Mouse (Mus musculus) MEL-GATA-1-ER (cell line): ENCODE measurements around the gene Scrn3.

Experiments
- DNase-seq: peaks from one replicate; pipeline ENCODE4 v3.0.0-alpha.2; 2012; ENCODE audit warnings: low read depth; ENCODE audit errors: extremely low read depth

Gene Scrn3

DNA sequence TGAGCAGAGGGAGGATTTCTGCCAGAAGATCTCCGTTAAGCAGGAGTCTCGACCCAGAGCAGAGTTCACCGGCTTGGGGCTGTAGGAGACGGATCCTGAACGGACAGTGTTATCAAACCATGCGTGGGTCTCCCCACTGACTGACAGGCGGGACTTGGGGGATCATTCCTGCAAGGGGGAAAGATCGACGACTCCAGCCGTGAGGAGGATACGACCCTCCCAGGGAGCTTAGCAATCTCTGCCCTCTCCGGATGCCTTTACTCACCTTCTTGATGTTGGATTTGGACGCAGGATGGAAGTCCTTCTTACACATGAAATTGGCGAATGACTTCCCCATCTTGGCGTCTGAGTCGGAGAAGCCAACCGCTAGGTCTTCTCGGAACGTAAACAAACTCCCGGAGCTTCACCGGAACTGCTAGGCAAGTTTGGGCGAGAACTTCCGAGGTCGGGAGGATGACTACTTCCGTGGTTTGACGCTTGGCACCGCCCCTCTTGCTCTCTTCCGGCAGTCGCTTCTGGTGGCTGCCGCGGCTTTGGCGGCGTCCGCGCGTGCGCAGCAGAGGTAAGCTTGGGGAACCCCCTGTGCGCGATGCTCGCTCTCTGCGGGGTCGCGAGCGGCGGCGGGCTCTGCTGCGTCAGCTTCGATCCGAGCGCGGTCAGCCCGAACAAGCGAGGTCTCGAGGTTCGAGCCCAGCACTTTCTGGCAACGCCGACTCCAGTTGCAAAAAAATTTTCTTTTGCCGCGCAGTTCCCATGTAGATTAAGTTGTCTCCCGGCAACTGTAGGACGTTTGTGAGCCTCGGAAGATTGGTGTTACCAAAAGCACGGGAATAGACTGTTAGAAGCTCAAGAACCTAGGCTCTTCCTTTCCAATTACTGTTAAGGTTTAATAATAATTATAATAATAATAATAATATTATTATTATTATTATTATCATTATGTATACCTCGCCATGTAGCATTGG lies at the start of gene Scrn3, which contains the start of gene Cir1:
Gene Scrn3 (plus strand): TSS at position 450 of the 965 bp plus-strand sequence.
Gene Cir1 (minus strand): TSS at position 550 of the 965 bp plus-strand sequence.
- peak; percentile 97 for DNase-seq

DNA sequence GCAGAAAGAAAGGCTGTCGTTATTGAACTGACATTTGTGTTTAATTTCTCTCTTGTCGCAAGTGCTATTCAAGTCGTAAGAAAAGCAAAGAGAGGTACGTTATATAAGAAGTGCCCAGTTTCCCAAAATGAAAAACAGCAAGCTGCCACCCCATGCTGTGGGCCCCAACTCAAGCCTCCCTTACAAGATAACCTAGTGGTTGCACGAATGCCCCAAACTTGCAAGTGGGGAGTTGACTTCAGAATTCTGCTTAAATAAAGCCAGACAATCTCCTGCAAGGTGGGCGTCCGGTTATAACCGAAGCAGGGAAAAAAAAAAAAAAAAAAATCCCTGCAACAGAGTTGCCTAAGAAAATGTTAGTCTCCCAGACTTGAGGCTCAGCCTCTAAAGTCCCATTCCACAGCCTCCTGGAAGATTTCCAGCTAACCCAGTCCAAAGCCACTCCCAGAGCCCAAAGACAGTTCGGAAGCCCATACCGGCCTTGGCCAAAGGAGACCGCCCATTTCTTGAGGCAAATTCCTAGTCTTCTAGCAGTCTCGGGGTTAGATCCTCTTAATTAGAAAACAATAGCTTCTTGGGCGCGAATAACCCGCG lies 49.1 kb upstream of the Scrn3 start:
- DNase-seq, result no peak

- DNase-seq, result no peak
Observed at GRCm38 (mm10) chr2:73263794-73264610, 48.4 kb upstream of the Scrn3 start.

GRCm38 (mm10) chr2:73264611-73265195 lies 47.7 kb upstream of the Scrn3 start:
- no peak for DNase-seq

DNA sequence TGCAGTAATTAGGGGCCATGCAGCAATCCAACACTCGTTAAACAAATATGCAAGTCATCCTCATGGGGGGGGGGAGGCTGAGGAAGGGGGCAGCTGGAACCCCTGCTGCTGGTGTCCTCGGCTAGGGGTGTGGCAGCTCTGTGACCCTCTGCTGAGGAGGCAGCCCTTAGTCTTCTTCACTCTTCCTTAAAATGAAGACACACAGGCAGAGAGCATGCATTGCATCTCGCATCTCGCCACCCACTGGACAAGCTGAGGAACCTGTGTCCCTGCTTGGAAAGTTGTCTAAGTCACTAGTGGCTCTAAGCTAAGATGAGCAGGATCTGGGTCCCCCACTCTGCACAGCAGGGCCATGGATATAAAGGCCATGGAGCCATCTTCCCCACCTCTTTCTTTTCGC lies 46.4 kb upstream of the Scrn3 start:
- no peak for DNase-seq

DNA sequence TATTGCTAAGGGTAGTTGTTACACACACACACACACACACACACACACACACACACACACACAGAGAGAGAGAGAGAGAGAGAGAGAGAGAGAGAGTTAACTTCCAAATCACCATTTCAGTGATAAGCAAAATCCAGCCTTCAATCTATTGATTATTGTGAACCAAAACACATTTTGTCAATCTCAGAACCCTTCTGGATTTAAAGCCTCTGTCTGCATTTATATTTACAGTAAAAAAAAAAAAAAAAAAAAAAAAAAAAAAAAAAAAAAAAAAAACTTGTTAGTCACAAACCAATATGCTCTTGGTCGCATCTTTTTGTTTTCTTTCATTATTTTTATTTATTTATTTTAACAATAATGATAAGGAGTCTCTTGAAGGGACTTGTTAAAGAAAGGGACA lies 45.8 kb upstream of the Scrn3 start:
- DNase-seq, result no peak

DNA sequence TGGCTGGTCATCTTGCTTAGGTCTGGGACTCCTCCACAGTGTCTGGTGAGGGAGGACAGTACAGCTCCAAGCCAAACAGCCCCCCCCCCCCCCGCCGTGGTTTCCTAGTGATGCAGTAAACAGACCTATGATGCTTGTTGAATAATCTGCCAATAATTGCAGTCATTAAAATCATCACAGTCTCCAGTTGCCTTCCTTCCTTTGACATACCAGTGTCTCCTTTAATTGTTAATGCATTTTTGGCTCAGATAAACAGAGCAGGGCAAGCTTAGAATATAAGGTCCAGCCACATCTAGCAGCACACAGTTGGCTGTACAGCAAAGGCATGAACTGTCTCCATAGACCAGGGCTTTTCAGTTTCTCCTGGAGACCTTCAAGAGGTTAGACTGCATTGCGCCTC lies 45.2 kb upstream of the Scrn3 start:
- no peak for DNase-seq

- DNase-seq, result no peak
Observed at GRCm38 (mm10) chr2:73267818-73268217, 44.6 kb upstream of the Scrn3 start.

DNA sequence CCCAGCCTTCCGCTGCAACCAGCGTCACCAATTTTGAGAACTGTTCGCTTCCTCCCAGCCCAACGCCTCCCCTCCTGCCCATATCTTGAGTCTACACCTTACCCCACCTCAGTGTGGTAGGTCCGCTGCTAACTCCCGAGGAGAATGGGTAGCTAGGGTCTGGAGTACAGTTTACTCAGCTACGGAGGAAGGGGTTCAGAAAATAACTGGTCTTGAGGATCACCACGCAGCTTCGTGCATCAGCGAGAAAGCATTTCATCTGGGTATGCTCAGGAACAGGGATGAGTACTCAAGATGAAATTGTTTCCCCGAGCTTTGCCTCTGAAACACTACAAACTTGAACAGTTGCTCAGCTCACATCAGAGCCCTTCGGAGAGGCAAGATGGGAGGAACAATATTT lies 44.1 kb upstream of the Scrn3 start:
- no peak for DNase-seq

DNA sequence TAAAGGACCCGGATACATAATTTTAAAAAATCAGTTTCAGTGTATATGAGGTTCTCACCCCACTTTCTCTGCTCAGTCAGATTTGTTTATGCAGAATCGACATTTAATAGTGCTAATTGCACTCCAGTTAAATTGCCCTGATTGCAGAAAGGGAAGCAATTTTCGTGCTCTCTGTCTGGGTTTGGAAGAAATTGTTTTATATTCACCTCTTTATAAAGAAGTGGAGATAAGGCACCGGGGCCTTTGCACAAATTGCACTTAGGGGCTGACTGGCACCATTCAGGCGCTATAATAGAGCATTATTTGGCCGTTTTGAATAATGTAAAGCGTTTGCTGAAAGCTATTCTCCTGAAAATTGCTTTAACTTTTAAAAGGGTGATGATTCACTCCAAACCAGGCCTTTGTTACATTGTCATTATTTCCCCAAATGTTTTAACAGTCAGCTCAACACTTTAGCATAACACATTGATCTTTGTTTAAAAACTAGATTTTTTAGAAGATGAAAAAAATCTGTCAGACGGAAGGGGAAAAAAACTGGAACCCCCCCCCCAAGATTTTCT lies 43.5 kb upstream of the Scrn3 start:
- no peak for DNase-seq

DNA sequence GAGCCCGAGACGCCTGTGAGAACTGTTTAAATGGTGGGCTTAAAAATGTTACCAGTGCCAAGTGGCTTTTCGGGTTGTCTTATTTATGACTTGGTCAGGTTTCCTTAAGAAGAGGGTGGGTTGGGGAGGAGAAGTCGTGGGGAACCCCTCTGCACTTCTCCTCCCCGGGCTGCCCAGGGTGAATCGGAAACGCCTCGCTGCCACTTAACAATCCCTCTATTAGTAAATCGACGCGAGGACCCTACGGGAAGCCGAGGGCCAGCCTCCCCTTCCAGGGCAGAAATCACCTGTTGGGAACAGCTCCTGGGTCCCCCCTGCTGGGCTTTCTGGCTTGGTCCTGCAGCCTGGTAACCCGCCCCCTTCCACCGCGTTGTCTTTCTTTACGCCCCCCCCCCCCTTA lies 42.7 kb upstream of the Scrn3 start:
- DNase-seq, result no peak

DNA sequence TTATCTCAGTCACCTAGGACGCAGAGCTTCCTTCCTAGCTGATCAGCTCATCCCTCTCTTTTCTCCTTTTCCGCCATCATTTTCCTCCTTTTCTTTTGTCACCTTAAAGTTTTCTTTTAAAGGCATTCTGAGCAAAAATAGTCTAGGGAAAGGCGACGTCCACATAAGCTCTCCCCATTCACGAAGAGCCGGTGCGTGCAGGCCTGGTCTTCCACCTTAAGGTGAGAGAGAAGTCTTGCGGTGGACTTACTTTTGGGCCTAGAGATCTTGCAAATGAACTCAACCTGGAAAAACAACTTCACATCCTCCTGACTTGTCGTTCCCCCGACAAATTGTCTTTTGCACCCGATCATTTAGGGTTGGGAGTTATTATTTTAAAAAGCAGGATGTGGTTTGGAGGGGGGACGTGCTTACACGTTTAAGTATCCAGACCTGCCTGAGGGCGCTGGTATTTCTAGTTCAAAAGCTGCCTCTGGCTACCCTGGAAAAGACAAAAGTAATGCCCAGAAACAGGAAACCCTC lies 42.3 kb upstream of the Scrn3 start:
- no peak for DNase-seq

- DNase-seq, result no peak
Observed at GRCm38 (mm10) chr2:73270593-73271458, 41.6 kb upstream of the Scrn3 start.

- DNase-seq, result no peak
Observed at GRCm38 (mm10) chr2:73271459-73272161, 40.8 kb upstream of the Scrn3 start, which contains the start of gene Sp9. Gene Sp9 (plus strand): TSS chr2:73271925.

DNA sequence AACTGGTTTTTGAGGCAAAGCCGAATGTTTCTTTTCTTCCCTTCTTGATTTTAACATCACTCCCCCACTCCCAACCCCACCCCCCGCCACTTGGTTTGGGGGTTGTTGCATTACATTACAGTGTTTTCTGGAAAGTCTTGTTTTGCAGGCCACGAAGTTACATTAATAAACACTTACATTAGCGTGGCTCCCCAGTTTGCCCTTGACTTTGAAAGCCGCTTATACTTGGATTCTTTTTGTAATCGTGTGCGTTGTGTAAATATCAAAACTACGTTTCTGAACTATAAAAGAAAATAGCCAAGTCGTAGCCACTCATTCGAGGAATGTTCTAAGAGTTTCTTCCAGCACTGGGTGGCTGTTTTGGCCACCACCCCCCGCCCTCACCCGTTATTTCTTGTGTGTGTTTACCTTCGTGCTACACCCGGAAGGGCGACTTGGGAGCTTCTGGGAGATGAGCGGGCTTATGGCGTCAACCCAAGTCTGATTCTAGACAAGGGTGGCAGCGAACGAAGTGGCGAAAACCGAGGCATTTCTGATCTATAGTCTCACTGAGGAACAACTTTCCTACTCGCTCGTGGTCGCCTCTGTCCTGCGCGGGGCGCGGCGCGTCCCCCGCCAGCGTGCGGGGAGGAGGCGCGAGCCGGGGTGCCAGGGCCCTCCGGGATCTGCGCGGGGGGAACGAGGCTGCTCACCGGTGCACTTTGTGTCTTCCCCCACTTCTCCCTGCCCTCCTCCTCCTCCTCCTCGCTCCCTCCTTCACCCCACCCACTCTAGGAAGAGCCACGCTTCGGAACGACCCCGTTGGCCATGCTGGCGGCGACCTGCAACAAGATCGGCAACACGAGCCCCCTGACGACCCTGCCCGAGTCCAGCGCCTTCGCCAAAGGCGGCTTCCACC lies 39.8 kb upstream of the Scrn3 start:
- DNase-seq, result no peak

GRCm38 (mm10) chr2:73273249-73274118 lies 38.9 kb upstream of the Scrn3 start:
- DNase-seq, result no peak
